Mouse (Mus musculus): Measurements from ENCODE around the gene Aen. TPM values are rescaled to one million over a fixed set of nuclear protein-coding genes. Genes with fewer than 3 reads are reported as not detected.

Gene Aen
- 36.9 and 41.0 TPM in 2 replicates for polyA plus RNA-seq (2014; fragmentation: Nextera tagmentation; extraction: Ambion mirVana)

- 1% methylated on average over 53 of the region's 53 CpGs for WGBS
- peak within 1 kb of the TSS; percentile 84 for H3K4me2 ChIP-seq (ENCODE audit: low read depth, severe bottlenecking)
- no peak within 1 kb of the TSS for H3K27ac ChIP-seq (replicated peaks; ENCODE audit: low read depth, low read length)
- no peaks in the 10 kb centered on the region; the same call in 1 of the 2 replicates for H3K36me3 ChIP-seq (ENCODE audit: control insufficient read depth, insufficient read depth, low read length)
- ATAC-seq (ENCODE audit: insufficient number of reproducible peaks, low FRiP score, low TSS enrichment, low read depth) = peak; percentile 99
- H3K9me3 ChIP-seq (ENCODE audit: control insufficient read depth, low read length) = no peaks in the 10 kb centered on the region
- peak within 1 kb of the TSS; percentile 68 for H3K9ac ChIP-seq (ENCODE audit: low read length)
- peak; percentile 98 for DNase-seq (ENCODE audit: low spot score)
- peak within 1 kb of the TSS; percentile 75 for H3K4me3 ChIP-seq (ENCODE audit: low read depth, low read length)
- no peaks in the 10 kb centered on the region for H3K27me3 ChIP-seq (ENCODE audit: control insufficient read depth, insufficient read depth, low read length)
- H3K4me1 ChIP-seq (ENCODE audit: control insufficient read depth, insufficient read depth, low read length) = peaks cover 7% of the 10 kb centered on the region; the same call in 1 of the 2 replicates
Observed at GRCm38 (mm10) chr7:78895653-78896333, at the start of gene Aen. Gene Aen, plus strand, starts transcription at chr7:78895854.

- Histone ChIP-seq H3K36me3 (ENCODE audit: control insufficient read depth, insufficient read depth, low read length) (peaks cover 4% of the 10 kb centered on the region; the same call in 1 of the 2 replicates), H3K9me3 (ENCODE audit: control insufficient read depth, low read length) (no peaks in the 10 kb centered on the region), H3K4me2 (ENCODE audit: low read depth, severe bottlenecking) (peak overlapping the region; percentile 36), H3K4me3 (ENCODE audit: low read depth, low read length) (peak overlapping the region; percentile 71), H3K27ac (replicated peaks; ENCODE audit: low read depth, low read length) (no peak overlapping the region), H3K4me1 (ENCODE audit: control insufficient read depth, insufficient read depth, low read length) (no peaks in the 10 kb centered on the region), H3K9ac (ENCODE audit: low read length) (peak overlapping the region; percentile 83), H3K27me3 (ENCODE audit: control insufficient read depth, insufficient read depth, low read length) (no peaks in the 10 kb centered on the region)
- 40% methylated on average over 12 of the region's 12 CpGs for WGBS
- no peak for DNase-seq (ENCODE audit: low spot score)
- ATAC-seq (ENCODE audit: insufficient number of reproducible peaks, low FRiP score, low TSS enrichment, low read depth) = no peak
Observed at GRCm38 (mm10) chr7:78846066-78846716, 49.5 kb upstream of the Aen start.

GRCm38 (mm10) chr7:78846737-78847434 lies 48.8 kb upstream of the Aen start, which contains the start of gene Det1:
Gene Det1, minus strand, starts transcription at chr7:78847263.
- no peak within 1 kb of the TSS for H3K27ac ChIP-seq (replicated peaks; ENCODE audit: low read depth, low read length)
- DNase-seq (ENCODE audit: low spot score) = peak; percentile 94
- H3K36me3 ChIP-seq (ENCODE audit: control insufficient read depth, insufficient read depth, low read length) = peaks cover 4% of the 10 kb centered on the region; the same call in 1 of the 2 replicates
- ATAC-seq (ENCODE audit: insufficient number of reproducible peaks, low FRiP score, low TSS enrichment, low read depth) = peak; percentile 91
- H3K4me1 ChIP-seq (ENCODE audit: control insufficient read depth, insufficient read depth, low read length) = no peaks in the 10 kb centered on the region
- no peaks in the 10 kb centered on the region for H3K27me3 ChIP-seq (ENCODE audit: control insufficient read depth, insufficient read depth, low read length)
- H3K4me3 ChIP-seq (ENCODE audit: low read depth, low read length) = peak within 1 kb of the TSS; percentile 71
- peak within 1 kb of the TSS; percentile 36 for H3K4me2 ChIP-seq (ENCODE audit: low read depth, severe bottlenecking)
- under 1% methylated on average over 54 of the region's 54 CpGs for WGBS
- H3K9me3 ChIP-seq (ENCODE audit: control insufficient read depth, low read length) = no peaks in the 10 kb centered on the region
- H3K9ac ChIP-seq (ENCODE audit: low read length) = peak within 1 kb of the TSS; percentile 83

- Histone ChIP-seq H3K4me3 (ENCODE audit: low read depth, low read length) (no peak overlapping the region), H3K4me2 (ENCODE audit: low read depth, severe bottlenecking) (no peak overlapping the region), H3K4me1 (ENCODE audit: control insufficient read depth, insufficient read depth, low read length) (no peaks in the 10 kb centered on the region), H3K9me3 (ENCODE audit: control insufficient read depth, low read length) (no peaks in the 10 kb centered on the region), H3K27me3 (ENCODE audit: control insufficient read depth, insufficient read depth, low read length) (no peaks in the 10 kb centered on the region), H3K9ac (ENCODE audit: low read length) (no peak overlapping the region), H3K27ac (replicated peaks; ENCODE audit: low read depth, low read length) (no peak overlapping the region), H3K36me3 (ENCODE audit: control insufficient read depth, insufficient read depth, low read length) (no peaks in the 10 kb centered on the region)
- WGBS = 70% methylated on average over 4 of the region's 4 CpGs
- no peak for ATAC-seq (ENCODE audit: insufficient number of reproducible peaks, low FRiP score, low TSS enrichment, low read depth)
- DNase-seq (ENCODE audit: low spot score) = no peak
Observed at GRCm38 (mm10) chr7:78854051-78854450, 41.6 kb upstream of the Aen start.

GRCm38 (mm10) chr7:78855044-78855655 lies 40.5 kb upstream of the Aen start:
- Histone ChIP-seq H3K4me2 (ENCODE audit: low read depth, severe bottlenecking) (no peak overlapping the region), H3K9ac (ENCODE audit: low read length) (0 out of 2 replicates have a peak overlapping the region, but pooled peaks have one; percentile 7), H3K9me3 (ENCODE audit: control insufficient read depth, low read length) (no peaks in the 10 kb centered on the region), H3K27me3 (ENCODE audit: control insufficient read depth, insufficient read depth, low read length) (no peaks in the 10 kb centered on the region), H3K4me3 (ENCODE audit: low read depth, low read length) (no peak overlapping the region), H3K4me1 (ENCODE audit: control insufficient read depth, insufficient read depth, low read length) (no peaks in the 10 kb centered on the region), H3K27ac (replicated peaks; ENCODE audit: low read depth, low read length) (no peak overlapping the region), H3K36me3 (ENCODE audit: control insufficient read depth, insufficient read depth, low read length) (no peaks in the 10 kb centered on the region)
- DNase-seq (ENCODE audit: low spot score) (no peak), ATAC-seq (ENCODE audit: insufficient number of reproducible peaks, low FRiP score, low TSS enrichment, low read depth) (no peak)
- WGBS = 68% methylated on average over 5 of the region's 5 CpGs

- no peaks in the 10 kb centered on the region for H3K27me3 ChIP-seq (ENCODE audit: control insufficient read depth, insufficient read depth, low read length)
- no peak overlapping the region for H3K27ac ChIP-seq (replicated peaks; ENCODE audit: low read depth, low read length)
- no peak for ATAC-seq (ENCODE audit: insufficient number of reproducible peaks, low FRiP score, low TSS enrichment, low read depth)
- DNase-seq (ENCODE audit: low spot score) = no peak
- H3K9ac ChIP-seq (ENCODE audit: low read length) = no peak overlapping the region
- no peak overlapping the region for H3K4me2 ChIP-seq (ENCODE audit: low read depth, severe bottlenecking)
- H3K9me3 ChIP-seq (ENCODE audit: control insufficient read depth, low read length) = no peaks in the 10 kb centered on the region
- H3K36me3 ChIP-seq (ENCODE audit: control insufficient read depth, insufficient read depth, low read length) = no peaks in the 10 kb centered on the region
- 66% methylated on average over 7 of the region's 7 CpGs for WGBS
- H3K4me1 ChIP-seq (ENCODE audit: control insufficient read depth, insufficient read depth, low read length) = no peaks in the 10 kb centered on the region; the same call in 1 of the 2 replicates
- H3K4me3 ChIP-seq (ENCODE audit: low read depth, low read length) = no peak overlapping the region
Observed at GRCm38 (mm10) chr7:78863796-78864445, 31.7 kb upstream of the Aen start.

- Histone ChIP-seq H3K27me3 (ENCODE audit: control insufficient read depth, insufficient read depth, low read length) (no peaks in the 10 kb centered on the region), H3K4me1 (ENCODE audit: control insufficient read depth, insufficient read depth, low read length) (no peaks in the 10 kb centered on the region; the same call in 1 of the 2 replicates), H3K36me3 (ENCODE audit: control insufficient read depth, insufficient read depth, low read length) (no peaks in the 10 kb centered on the region), H3K9me3 (ENCODE audit: control insufficient read depth, low read length) (no peaks in the 10 kb centered on the region), H3K4me2 (ENCODE audit: low read depth, severe bottlenecking) (no peak overlapping the region), H3K27ac (replicated peaks; ENCODE audit: low read depth, low read length) (no peak overlapping the region), H3K9ac (ENCODE audit: low read length) (no peak overlapping the region), H3K4me3 (ENCODE audit: low read depth, low read length) (no peak overlapping the region)
- 59% methylated on average over 4 of the region's 4 CpGs for WGBS
- DNase-seq (ENCODE audit: low spot score) (no peak), ATAC-seq (ENCODE audit: insufficient number of reproducible peaks, low FRiP score, low TSS enrichment, low read depth) (no peak)
Observed at GRCm38 (mm10) chr7:78864446-78864802, 31.2 kb upstream of the Aen start.

All from limb, embryonic 11.5 days (tissue).